ENCODE assay signal across 8 mouse cellular contexts in genomic region chr19:46531071-46532030, GRCm38 (mm10). TPM values are rescaled to one million over a fixed set of nuclear protein-coding genes. Genes with fewer than 3 reads are reported as not detected.
DNase-seq lines count a peak whose midpoint lies in the region; ATAC-seq and TF ChIP-seq lines count a peak whose summit lies in the region.

No protein-coding gene starts in this region.

- peak overlapping the region; percentile 98 for H3K27ac ChIP-seq in heart, embryonic 15.5 days
- peak overlapping the region; percentile 90 for H3K27ac ChIP-seq in limb, embryonic 12.5 days
- peak overlapping the region; percentile 79 for H3K27ac ChIP-seq in neural tube, embryonic 15.5 days (replicated peaks)

- peak; percentile 62 for DNase-seq in kidney, adult 18-20 months
- no peak for DNase-seq in kidney, adult 9 months
- peak; percentile 65 for DNase-seq in brain, embryonic 14.5 days (ENCODE audit: low read depth)
- no peak for DNase-seq in right cerebral cortex, postnatal 25 days
- DNase-seq in spleen, postnatal 36 days (ENCODE audit: low spot score in 2 of 2), result no peak

- peaks cover 72% of the 10 kb centered on the region for H3K4me1 ChIP-seq in heart, embryonic 15.5 days (replicated peaks)
- peaks cover 75% of the 10 kb centered on the region for H3K4me1 ChIP-seq in limb, embryonic 12.5 days (replicated peaks)
- peaks cover 78% of the 10 kb centered on the region for H3K4me1 ChIP-seq in neural tube, embryonic 15.5 days

- H3K9me3 ChIP-seq in heart, embryonic 15.5 days (replicated peaks), result no peaks in the 10 kb centered on the region
- H3K9me3 ChIP-seq in limb, embryonic 12.5 days, result no peaks in the 10 kb centered on the region
- no peaks in the 10 kb centered on the region for H3K9me3 ChIP-seq in neural tube, embryonic 15.5 days (replicated peaks)

- H3K9ac ChIP-seq in heart, embryonic 15.5 days, result no peak overlapping the region
- no peak overlapping the region for H3K9ac ChIP-seq in limb, embryonic 12.5 days (replicated peaks)
- no peak overlapping the region for H3K9ac ChIP-seq in neural tube, embryonic 15.5 days (replicated peaks)

- H3K27me3 ChIP-seq in heart, embryonic 15.5 days, result no peaks in the 10 kb centered on the region
- H3K27me3 ChIP-seq in limb, embryonic 12.5 days, result no peaks in the 10 kb centered on the region
- H3K27me3 ChIP-seq in neural tube, embryonic 15.5 days (replicated peaks), result no peaks in the 10 kb centered on the region

- no peaks in the 10 kb centered on the region for H3K36me3 ChIP-seq in heart, embryonic 15.5 days
- peaks cover 15% of the 10 kb centered on the region for H3K36me3 ChIP-seq in limb, embryonic 12.5 days
- no peaks in the 10 kb centered on the region for H3K36me3 ChIP-seq in neural tube, embryonic 15.5 days

- WGBS in heart, embryonic 15.5 days, result 18% methylated on average over 16 of the region's 16 CpGs
- WGBS in limb, embryonic 12.5 days, result 10% methylated on average over 16 of the region's 16 CpGs
- 10% methylated on average over 16 of the region's 16 CpGs for WGBS in neural tube, embryonic 15.5 days

- no peak overlapping the region for H3K4me3 ChIP-seq in heart, embryonic 15.5 days
- no peak overlapping the region for H3K4me3 ChIP-seq in limb, embryonic 12.5 days (replicated peaks)
- H3K4me3 ChIP-seq in neural tube, embryonic 15.5 days (replicated peaks), result no peak overlapping the region

- H3K4me2 ChIP-seq in heart, embryonic 15.5 days, result peak overlapping the region; percentile 69
- peak overlapping the region; percentile 60 for H3K4me2 ChIP-seq in limb, embryonic 12.5 days
- peak overlapping the region; percentile 23 for H3K4me2 ChIP-seq in neural tube, embryonic 15.5 days

- no peak for TF ChIP-seq POLR2A in brain, embryonic 14.5 days (IDR thresholded peaks at IDR 0.05; ENCODE audit: borderline replicate concordance, extremely low read depth, insufficient read depth, insufficient read length, poor library complexity, severe bottlenecking)

- no peak for ATAC-seq in heart, embryonic 15.5 days (replicated peaks; ENCODE audit: insufficient number of reproducible peaks, insufficient read depth, low FRiP score, low read depth)
- no peak for ATAC-seq in limb, embryonic 12.5 days (ENCODE audit: insufficient number of reproducible peaks, insufficient read depth, low FRiP score, low TSS enrichment, low read depth)
- no peak for ATAC-seq in neural tube, embryonic 15.5 days (ENCODE audit: low FRiP score)

- no peak for TF ChIP-seq CTCF in brain, embryonic 14.5 days (IDR thresholded peaks at IDR 0.05; ENCODE audit: borderline replicate concordance, extremely low read depth, insufficient read depth, insufficient read length)

RNA-seq across cellular contexts. Expression of gene Trim8, which starts 29.8 kb away (rescaled TPM):
- 35.3 and 63.0 TPM in 2 replicates for polyA plus RNA-seq in brain, embryonic 14.5 days (2012; rRNA removed)
- polyA plus RNA-seq in heart, embryonic 15.5 days (2015; fragmentation: Nextera tagmentation; extraction: Ambion mirVana), result 15.9 and 19.2 TPM in 2 replicates
- polyA plus RNA-seq in limb, embryonic 12.5 days (2016; fragmentation: Nextera tagmentation; extraction: Ambion mirVana), result 17.3 and 21.5 TPM in 2 replicates
- 23.5 and 25.5 TPM in 2 replicates for polyA plus RNA-seq in neural tube, embryonic 15.5 days (2015; fragmentation: Nextera tagmentation; extraction: Ambion mirVana)

RNA-seq across cellular contexts. Expression of gene Arl3, which starts 41.6 kb away (rescaled TPM):
- 169 and 180 TPM in 2 replicates for polyA plus RNA-seq in brain, embryonic 14.5 days (2012; rRNA removed)
- 86.9 and 91.8 TPM in 2 replicates for polyA plus RNA-seq in heart, embryonic 15.5 days (2015; fragmentation: Nextera tagmentation; extraction: Ambion mirVana)
- polyA plus RNA-seq in limb, embryonic 12.5 days (2016; fragmentation: Nextera tagmentation; extraction: Ambion mirVana), result 167 and 173 TPM in 2 replicates
- polyA plus RNA-seq in neural tube, embryonic 15.5 days (2015; fragmentation: Nextera tagmentation; extraction: Ambion mirVana), result 190 and 208 TPM in 2 replicates

RNA-seq across cellular contexts. Expression of gene Sfxn2, which starts 41.8 kb away (rescaled TPM):
- polyA plus RNA-seq in brain, embryonic 14.5 days (2012; rRNA removed), result 11.8 and 12.6 TPM in 2 replicates
- polyA plus RNA-seq in heart, embryonic 15.5 days (2015; fragmentation: Nextera tagmentation; extraction: Ambion mirVana), result 8.8 and 10.9 TPM in 2 replicates
- 18.3 and 25.2 TPM in 2 replicates for polyA plus RNA-seq in limb, embryonic 12.5 days (2016; fragmentation: Nextera tagmentation; extraction: Ambion mirVana)
- 11.0 and 11.7 TPM in 2 replicates for polyA plus RNA-seq in neural tube, embryonic 15.5 days (2015; fragmentation: Nextera tagmentation; extraction: Ambion mirVana)

Comparison
In these comparisons a context has a peak if more than half of its experiments do, and no peak if none do; other contexts are left out.
1. DNase-seq: peak in kidney, adult 18-20 months (single experiment) and brain, embryonic 14.5 days (single experiment); none in kidney, adult 9 months (single experiment), right cerebral cortex, postnatal 25 days (single experiment) and spleen, postnatal 36 days (0 of 2).
2. Peak in every context shown above with its lines, with median percentiles within 50 percentile points of each other: H3K27ac ChIP-seq and H3K4me2 ChIP-seq.